Mouse (Mus musculus) embryonic facial prominence, embryonic 11.5 days (tissue): ENCODE results near the gene Timm8a1. TPM values are rescaled to one million over a fixed set of nuclear protein-coding genes. Genes with fewer than 3 reads are reported as not detected.

Experiments used
- ATAC-seq: fragments of 200-750 bp; cut with Nextera tagmentation; replicated peaks from 2 replicates; pipeline ENCODE4 v1.8.0; 2017; ENCODE audit warnings: low read depth; ENCODE audit not compliant: insufficient number of reproducible peaks, low FRiP score, low TSS enrichment
- DNase-seq: peaks from one replicate; pipeline ENCODE4 v3.0.0-alpha.2; 2015; ENCODE audit warnings: low spot score
- H3K27ac ChIP-seq: fragments of 300-500 bp; sonication (generic); replicated peaks from 2 replicates; pipeline ENCODE4 v1.5.1; 2014; ENCODE audit warnings: mild to moderate bottlenecking, low read depth, low read length, control low read depth
- H3K27me3 ChIP-seq: fragments of 300-500 bp; sonication (generic); 2 replicates; pipeline ENCODE4 v1.6.1; 2014; ENCODE audit warnings: mild to moderate bottlenecking, low read length, moderate library complexity, mixed read lengths; ENCODE audit not compliant: control insufficient read depth, insufficient read depth
- H3K36me3 ChIP-seq: fragments of 300-500 bp; sonication (generic); replicated peaks from 2 replicates; pipeline ENCODE4 v1.6.1; 2014; ENCODE audit warnings: low read depth, mild to moderate bottlenecking, low read length, moderate library complexity, mixed read lengths; ENCODE audit not compliant: control insufficient read depth, insufficient read depth
- H3K4me1 ChIP-seq: fragments of 300-500 bp; sonication (generic); 2 replicates; pipeline ENCODE4 v1.6.1; 2014; ENCODE audit warnings: low read length, mixed read lengths; ENCODE audit not compliant: control insufficient read depth, insufficient read depth
- H3K4me2 ChIP-seq: fragments of 300-500 bp; sonication (generic); 2 replicates; pipeline ENCODE4 v1.6.1; 2014; ENCODE audit warnings: low read depth, mild to moderate bottlenecking, control low read depth, low read length, moderate library complexity
- H3K4me3 ChIP-seq: fragments of 300-500 bp; sonication (generic); 2 replicates; pipeline ENCODE4 v1.5.1; 2014; ENCODE audit warnings: low read depth, low read length, control low read depth
- H3K9ac ChIP-seq: fragments of 300-500 bp; sonication (generic); replicated peaks from 2 replicates; pipeline ENCODE4 v1.6.1; 2014; ENCODE audit warnings: mild to moderate bottlenecking, control low read depth, low read length
- H3K9me3 ChIP-seq: fragments of 300-500 bp; sonication (generic); replicated peaks from 2 replicates; pipeline ENCODE4 v1.6.1; 2016; ENCODE audit warnings: mild to moderate bottlenecking, low read length, inconsistent platforms, mixed read lengths; ENCODE audit not compliant: control insufficient read depth
- WGBS: fragments of 180-500 bp; shearing (Covaris S2); extraction: QIAGEN DNeasy Blood & Tissue Kit; methylation state at CpG from one replicate; pipeline ENCODE4 v1.1.7; 2014; 5-methylcytosine and 5-hydroxymethylcytosine counted together
- polyA plus RNA-seq: library from polyadenylated mRNA; unstranded; fragments of >200 nt; fragmentation: Nextera tagmentation; extraction: Ambion mirVana; gene quantifications from 2 replicates; pipeline ENCODE4 v1.2.1, GENCODE M21; 2014

Timm8a1 gene
- polyA plus RNA-seq, 1 experiment from 2014 or later, result 91.8 TPM

GRCm38 (mm10) chrX:134582270-134582669 lies 40.6 kb upstream of the Timm8a1 start:
- no peak for ATAC-seq

GRCm38 (mm10) chrX:134580528-134581305 lies 39.1 kb upstream of the Timm8a1 start:
- 83% methylated on average over 14 of the region's 14 CpGs for WGBS
- Histone ChIP-seq H3K9ac (no peak overlapping the region), H3K4me1 (no peaks in the 10 kb centered on the region), H3K27me3 (no peaks in the 10 kb centered on the region), H3K36me3 (no peaks in the 10 kb centered on the region), H3K4me2 (no peak overlapping the region), H3K27ac (no peak overlapping the region), H3K9me3 (no peaks in the 10 kb centered on the region), H3K4me3 (no peak overlapping the region)
- ATAC-seq (no peak), DNase-seq (no peak)

More at GRCm38 (mm10) chrX:134582270-134582669, 40.6 kb upstream of the Timm8a1 start:
- no peaks in the 10 kb centered on the region for H3K36me3 ChIP-seq
- H3K9me3 ChIP-seq, result no peaks in the 10 kb centered on the region
- no peak overlapping the region for H3K9ac ChIP-seq
- no peak for DNase-seq
- no peak overlapping the region for H3K4me3 ChIP-seq
- H3K4me2 ChIP-seq, result no peak overlapping the region
- H3K27me3 ChIP-seq, result no peaks in the 10 kb centered on the region
- no peak overlapping the region for H3K27ac ChIP-seq
- no peaks in the 10 kb centered on the region for H3K4me1 ChIP-seq
- WGBS, result 88% methylated on average over 11 of the region's 11 CpGs

GRCm38 (mm10) chrX:134577896-134578295 lies 36.2 kb upstream of the Timm8a1 start:
- no peak overlapping the region for H3K4me2 ChIP-seq
- no peaks in the 10 kb centered on the region for H3K9me3 ChIP-seq
- DNase-seq (no peak), ATAC-seq (no peak)
- 86% methylated on average over 4 of the region's 4 CpGs for WGBS
- no peaks in the 10 kb centered on the region for H3K36me3 ChIP-seq
- H3K9ac ChIP-seq, result no peak overlapping the region
- no peaks in the 10 kb centered on the region for H3K4me1 ChIP-seq
- H3K27ac ChIP-seq, result no peak overlapping the region
- H3K27me3 ChIP-seq, result no peaks in the 10 kb centered on the region
- no peak overlapping the region for H3K4me3 ChIP-seq

GRCm38 (mm10) chrX:134566536-134567222 lies 25.0 kb upstream of the Timm8a1 start:
- Histone ChIP-seq H3K9me3 (no peaks in the 10 kb centered on the region), H3K9ac (no peak overlapping the region), H3K4me2 (no peak overlapping the region), H3K27ac (no peak overlapping the region), H3K36me3 (no peaks in the 10 kb centered on the region), H3K4me1 (no peaks in the 10 kb centered on the region), H3K27me3 (no peaks in the 10 kb centered on the region), H3K4me3 (no peak overlapping the region)
- DNase-seq, result no peak
- 84% methylated on average over 8 of the region's 8 CpGs for WGBS
- ATAC-seq, result no peak

GRCm38 (mm10) chrX:134564326-134564725 lies 22.7 kb upstream of the Timm8a1 start:
- no peak for ATAC-seq
- Histone ChIP-seq H3K4me1 (no peaks in the 10 kb centered on the region), H3K36me3 (no peaks in the 10 kb centered on the region)

GRCm38 (mm10) chrX:134554425-134554824 lies 12.8 kb upstream of the Timm8a1 start:
- H3K9me3 ChIP-seq, result no peaks in the 10 kb centered on the region
- H3K27me3 ChIP-seq, result no peaks in the 10 kb centered on the region
- no peak overlapping the region for H3K4me2 ChIP-seq
- H3K27ac ChIP-seq, result no peak overlapping the region
- no peak overlapping the region for H3K4me3 ChIP-seq
- H3K4me1 ChIP-seq, result no peaks in the 10 kb centered on the region
- DNase-seq (no peak), ATAC-seq (no peak)
- H3K9ac ChIP-seq, result no peak overlapping the region
- 72% methylated on average over 6 of the region's 6 CpGs for WGBS
- H3K36me3 ChIP-seq, result no peaks in the 10 kb centered on the region

More at GRCm38 (mm10) chrX:134564326-134564725, 22.7 kb upstream of the Timm8a1 start:
- no peak overlapping the region for H3K4me2 ChIP-seq
- H3K4me3 ChIP-seq, result no peak overlapping the region
- H3K9ac ChIP-seq, result no peak overlapping the region
- WGBS, result 82% methylated on average over 4 of the region's 4 CpGs
- no peak overlapping the region for H3K27ac ChIP-seq
- no peaks in the 10 kb centered on the region for H3K27me3 ChIP-seq
- no peaks in the 10 kb centered on the region for H3K9me3 ChIP-seq
- DNase-seq, result no peak

- no peaks in the 10 kb centered on the region for H3K4me1 ChIP-seq
- no peaks in the 10 kb centered on the region for H3K9me3 ChIP-seq
- DNase-seq (no peak), ATAC-seq (no peak)
- H3K27ac ChIP-seq, result no peak overlapping the region
- WGBS, result 85% methylated on average over 4 of the region's 4 CpGs
- H3K27me3 ChIP-seq, result no peaks in the 10 kb centered on the region
- no peak overlapping the region for H3K4me3 ChIP-seq
- H3K4me2 ChIP-seq, result no peak overlapping the region
- no peak overlapping the region for H3K9ac ChIP-seq
- no peaks in the 10 kb centered on the region for H3K36me3 ChIP-seq
Measured at GRCm38 (mm10) chrX:134553326-134553725, 11.7 kb upstream of the Timm8a1 start.

GRCm38 (mm10) chrX:134550903-134551302 lies 9.2 kb upstream of the Timm8a1 start:
- no peak overlapping the region for H3K4me2 ChIP-seq
- no peaks in the 10 kb centered on the region for H3K36me3 ChIP-seq
- no peaks in the 10 kb centered on the region for H3K27me3 ChIP-seq
- H3K9me3 ChIP-seq, result no peaks in the 10 kb centered on the region
- H3K4me3 ChIP-seq, result no peak overlapping the region
- DNase-seq (peak; percentile 80), ATAC-seq (no peak)
- no peak overlapping the region for H3K9ac ChIP-seq
- no peak overlapping the region for H3K27ac ChIP-seq
- WGBS, result 21% methylated on average over 5 of the region's 5 CpGs
- H3K4me1 ChIP-seq, result no peaks in the 10 kb centered on the region
